ENCODE assay signal across 9 mouse cellular contexts in genomic region chr10:79865801-79866295, GRCm38 (mm10). TPM values are rescaled to one million over a fixed set of nuclear protein-coding genes. Genes with fewer than 3 reads are reported as not detected.
DNase-seq lines count a peak whose midpoint lies in the region; ATAC-seq lines count a peak whose summit lies in the region.
"Had no signal": no experiment of that assay in that cellular context is flagged by ENCODE, and none has a peak within 500 bp of the region (broad histone marks: within the 10 kb centered on the region; RNA-seq: fewer than 3 reads in every experiment).

No protein-coding gene starts in this region.

- no peak for DNase-seq in cerebellum, adult 9-11 months
- DNase-seq in right cerebral cortex, postnatal 14 days, result peak; percentile 13
- no peak for DNase-seq in right cerebral cortex, postnatal 10 days (ENCODE audit: low spot score in 2 of 2)
- no peak for DNase-seq in intestine, embryonic 14.5 days (ENCODE audit: low spot score)
- DNase-seq in left cerebral cortex, postnatal 4 days, result no peak
- DNase-seq in frontal cortex, postnatal 25 days (ENCODE audit: low spot score in 2 of 2), result no peak

- no peaks in the 10 kb centered on the region for H3K9me3 ChIP-seq in intestine, embryonic 14.5 days (ENCODE audit: control insufficient read depth, low read length)
- H3K9me3 ChIP-seq in midbrain, embryonic 15.5 days, result no peaks in the 10 kb centered on the region

- ATAC-seq in cerebellum, adult (ENCODE audit: insufficient number of reproducible peaks, low FRiP score, low TSS enrichment), result 0 out of 2 replicates have a peak, but pooled peaks have one; percentile 21
- peak; percentile 1; the same call in 1 of the 2 replicates for ATAC-seq in intestine, embryonic 14.5 days (replicated peaks; ENCODE audit: low FRiP score, low TSS enrichment, low read depth)
- no peak for ATAC-seq in midbrain, embryonic 15.5 days (replicated peaks)

- H3K36me3 ChIP-seq in intestine, embryonic 14.5 days (ENCODE audit: control insufficient read depth, insufficient read depth, low read length), result peaks cover 56% of the 10 kb centered on the region
- H3K36me3 ChIP-seq in midbrain, embryonic 15.5 days (replicated peaks), result peaks cover 47% of the 10 kb centered on the region

- WGBS in intestine, embryonic 14.5 days, result 76% methylated on average over 19 of the region's 19 CpGs
- 71% methylated on average over 19 of the region's 19 CpGs for WGBS in midbrain, embryonic 15.5 days

- H3K9ac ChIP-seq in intestine, embryonic 14.5 days (ENCODE audit: low read length), result no peak overlapping the region
- no peak overlapping the region for H3K9ac ChIP-seq in midbrain, embryonic 15.5 days

- intact Hi-C loops in left cerebral cortex, postnatal 4 days (cut with DNase I), result no loop called here

- H3K27me3 ChIP-seq in intestine, embryonic 14.5 days (replicated peaks; ENCODE audit: control insufficient read depth, insufficient read depth, low read length), result no peaks in the 10 kb centered on the region
- no peaks in the 10 kb centered on the region for H3K27me3 ChIP-seq in midbrain, embryonic 15.5 days (replicated peaks)

- H3K4me1 ChIP-seq in intestine, embryonic 14.5 days (replicated peaks; ENCODE audit: control insufficient read depth, insufficient read depth, low read length), result no peaks in the 10 kb centered on the region
- H3K4me1 ChIP-seq in midbrain, embryonic 15.5 days, result peaks cover 36% of the 10 kb centered on the region

- H3K27ac ChIP-seq in intestine, embryonic 14.5 days (ENCODE audit: low read depth), result no peak overlapping the region
- peak overlapping the region; percentile 43; the same call in 1 of the 2 replicates for H3K27ac ChIP-seq in midbrain, embryonic 15.5 days

- no peak overlapping the region for H3K4me3 ChIP-seq in intestine, embryonic 14.5 days (ENCODE audit: low read depth, low read length)
- H3K4me3 ChIP-seq in midbrain, embryonic 15.5 days, result no peak overlapping the region

- H3K4me2 ChIP-seq in intestine, embryonic 14.5 days (ENCODE audit: low read length), result no peak overlapping the region
- no peak overlapping the region for H3K4me2 ChIP-seq in midbrain, embryonic 15.5 days

RNA-seq across cellular contexts. Expression of gene Prtn3, which starts 8.4 kb away (rescaled TPM):
- 5.2 and 5.9 TPM in 2 replicates for polyA plus RNA-seq in intestine, embryonic 14.5 days (2014; fragmentation: Nextera tagmentation; extraction: Ambion mirVana)
- 12.2 and 13.3 TPM in 2 replicates for polyA plus RNA-seq in midbrain, embryonic 15.5 days (2015; fragmentation: Nextera tagmentation; extraction: Ambion mirVana)
- 1 to 10 TPM; 6.9 to 7.0 TPM for total RNA-seq in left cerebral cortex, postnatal 4 days (2021)

RNA-seq across cellular contexts. Expression of gene Plppr3, which starts 8.6 kb away (rescaled TPM):
- 38.8 and 46.4 TPM in 2 replicates for polyA plus RNA-seq in intestine, embryonic 14.5 days (2014; fragmentation: Nextera tagmentation; extraction: Ambion mirVana)
- 496 and 503 TPM in 2 replicates for polyA plus RNA-seq in midbrain, embryonic 15.5 days (2015; fragmentation: Nextera tagmentation; extraction: Ambion mirVana)
- 100 to 1,000 TPM; 277 to 305 TPM for total RNA-seq in left cerebral cortex, postnatal 4 days (2021)

RNA-seq across cellular contexts. Expression of gene Ptbp1, which starts 11.6 kb away (rescaled TPM):
- polyA plus RNA-seq in intestine, embryonic 14.5 days (2014; fragmentation: Nextera tagmentation; extraction: Ambion mirVana), result 286 and 291 TPM in 2 replicates
- polyA plus RNA-seq in midbrain, embryonic 15.5 days (2015; fragmentation: Nextera tagmentation; extraction: Ambion mirVana), result 72.7 and 79.4 TPM in 2 replicates
- 10 to 100 TPM; 91.7 to 92.7 TPM for total RNA-seq in left cerebral cortex, postnatal 4 days (2021)

RNA-seq across cellular contexts. Expression of gene Elane, which starts 20.2 kb away (rescaled TPM):
- polyA plus RNA-seq in intestine, embryonic 14.5 days (2014; fragmentation: Nextera tagmentation; extraction: Ambion mirVana), result 0.55 TPM in 1 of 2 replicates, not detected in the other
- polyA plus RNA-seq in midbrain, embryonic 15.5 days (2015; fragmentation: Nextera tagmentation; extraction: Ambion mirVana), result 1.2 TPM in 1 of 2 replicates, not detected in the other
- not detected for total RNA-seq in left cerebral cortex, postnatal 4 days (2021)

RNA-seq across cellular contexts. Expression of gene Cfd, which starts 24.8 kb away (rescaled TPM):
- polyA plus RNA-seq in intestine, embryonic 14.5 days (2014; fragmentation: Nextera tagmentation; extraction: Ambion mirVana), result not detected in 2 replicates
- polyA plus RNA-seq in midbrain, embryonic 15.5 days (2015; fragmentation: Nextera tagmentation; extraction: Ambion mirVana), result not detected in 2 replicates
- total RNA-seq in left cerebral cortex, postnatal 4 days (2021), result not detected
- polyA plus RNA-seq: stomach, embryonic 14.5 days had no signal

Comparison
In these comparisons a context has a peak if more than half of its experiments do, and no peak if none do; other contexts are left out.
1. RNA of gene Plppr3, which starts 8.6 kb away (polyA plus RNA-seq): 496 to 503 TPM in midbrain, embryonic 15.5 days; 38.8 to 46.4 TPM in intestine, embryonic 14.5 days; every median in the first group is over 10 times any median in the second.